Mouse (Mus musculus): ENCODE results near the gene Wnt9b. TPM values are rescaled to one million over a fixed set of nuclear protein-coding genes. Genes with fewer than 3 reads are reported as not detected.

The Wnt9b gene
- polyA plus RNA-seq, 1 experiment from 2014 or later, result 0.19 TPM

DNA sequence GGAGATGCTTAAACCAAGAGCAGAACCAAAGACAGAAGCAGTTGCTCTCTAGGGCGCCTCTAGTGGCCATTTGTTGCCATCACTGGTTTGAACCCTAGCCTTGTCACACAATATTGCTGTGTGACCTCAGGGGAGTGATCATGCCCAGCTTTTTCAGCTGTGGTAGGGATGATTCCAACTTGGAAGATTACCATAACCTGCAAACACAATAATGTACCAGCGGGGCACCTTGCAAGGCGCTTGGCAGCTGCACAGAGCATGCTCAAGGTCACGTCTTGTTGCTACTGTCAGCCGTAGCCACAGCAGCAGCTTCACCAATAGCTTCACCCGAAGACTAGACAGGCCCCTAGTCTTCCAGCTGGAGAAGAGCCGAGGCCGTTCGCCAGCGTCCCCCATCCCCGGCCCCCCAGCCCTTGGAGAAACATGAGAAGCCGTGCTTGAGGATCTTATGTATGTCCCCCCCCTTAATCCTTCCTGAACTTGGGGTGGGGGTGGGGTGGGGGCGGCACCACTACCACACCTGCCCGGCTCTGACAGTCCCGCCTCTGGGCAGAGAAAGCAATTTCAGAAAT lies 28.1 kb downstream of the Wnt9b start:
- H3K4me1 ChIP-seq (replicated peaks; ENCODE audit: control insufficient read depth, insufficient read depth, low read length), result peaks cover 2% of the 10 kb centered on the region
- no peaks in the 10 kb centered on the region; the same call in 1 of the 2 replicates for H3K27me3 ChIP-seq (replicated peaks; ENCODE audit: control insufficient read depth, insufficient read depth, low read length)
- ATAC-seq (replicated peaks; ENCODE audit: low FRiP score) (no peak), DNase-seq (ENCODE audit: low spot score) (no peak)
- H3K9ac ChIP-seq (ENCODE audit: low read depth, low read length), result no peak overlapping the region
- H3K4me2 ChIP-seq, result peak overlapping the region; percentile 25
- 35% methylated on average over 15 of the region's 15 CpGs for WGBS
- H3K36me3 ChIP-seq (ENCODE audit: control insufficient read depth, insufficient read depth, low read length), result no peaks in the 10 kb centered on the region
- no peak overlapping the region for H3K27ac ChIP-seq (ENCODE audit: low read depth, low read length)
- no peaks in the 10 kb centered on the region for H3K9me3 ChIP-seq (ENCODE audit: control insufficient read depth, low read length)
- H3K4me3 ChIP-seq (ENCODE audit: low read depth, low read length), result no peak overlapping the region

- H3K9ac ChIP-seq (ENCODE audit: low read depth, low read length), result no peak overlapping the region
- H3K4me2 ChIP-seq, result no peak overlapping the region
- WGBS, result 80% methylated on average over 5 of the region's 5 CpGs
- no peaks in the 10 kb centered on the region for H3K36me3 ChIP-seq (ENCODE audit: control insufficient read depth, insufficient read depth, low read length)
- no peaks in the 10 kb centered on the region; the same call in 1 of the 2 replicates for H3K27me3 ChIP-seq (replicated peaks; ENCODE audit: control insufficient read depth, insufficient read depth, low read length)
- H3K9me3 ChIP-seq (ENCODE audit: control insufficient read depth, low read length), result no peaks in the 10 kb centered on the region
- no peak overlapping the region for H3K27ac ChIP-seq (ENCODE audit: low read depth, low read length)
- H3K4me1 ChIP-seq (replicated peaks; ENCODE audit: control insufficient read depth, insufficient read depth, low read length), result peaks cover 2% of the 10 kb centered on the region
- ATAC-seq (replicated peaks; ENCODE audit: low FRiP score), result no peak
- no peak overlapping the region for H3K4me3 ChIP-seq (ENCODE audit: low read depth, low read length)
- no peak for DNase-seq (ENCODE audit: low spot score)
Observed at GRCm38 (mm10) chr11:103719436-103719835, 30.2 kb downstream of the Wnt9b start.

DNA sequence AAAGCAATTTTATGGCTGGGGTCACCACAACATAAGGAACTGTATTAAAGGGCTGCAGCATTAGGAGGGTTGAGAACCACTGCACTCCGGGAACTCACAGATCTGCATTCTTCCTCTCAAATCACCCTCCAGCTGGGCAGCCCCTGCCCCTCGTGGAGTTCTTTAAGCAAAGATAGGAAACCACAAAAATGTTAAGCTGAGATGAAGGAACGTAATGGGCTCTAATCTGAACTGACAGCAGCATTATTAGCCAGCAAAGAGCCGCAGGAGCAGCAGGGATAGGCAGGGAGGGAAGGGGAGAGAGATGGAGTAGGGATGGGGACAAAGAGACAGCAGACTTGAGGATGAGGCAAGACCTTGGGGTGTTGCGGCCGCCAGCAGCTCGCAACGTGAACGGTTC lies 32.6 kb downstream of the Wnt9b start:
- H3K4me2 ChIP-seq, result no peak overlapping the region
- no peaks in the 10 kb centered on the region for H3K9me3 ChIP-seq (ENCODE audit: control insufficient read depth, low read length)
- DNase-seq (ENCODE audit: low spot score), result no peak
- no peaks in the 10 kb centered on the region for H3K36me3 ChIP-seq (ENCODE audit: control insufficient read depth, insufficient read depth, low read length)
- H3K9ac ChIP-seq (ENCODE audit: low read depth, low read length), result no peak overlapping the region
- no peak overlapping the region for H3K27ac ChIP-seq (ENCODE audit: low read depth, low read length)
- ATAC-seq (replicated peaks; ENCODE audit: low FRiP score), result no peak
- 31% methylated on average over 9 of the region's 9 CpGs for WGBS
- no peak overlapping the region for H3K4me3 ChIP-seq (ENCODE audit: low read depth, low read length)
- peaks cover 2% of the 10 kb centered on the region; the same call in 1 of the 2 replicates for H3K27me3 ChIP-seq (replicated peaks; ENCODE audit: control insufficient read depth, insufficient read depth, low read length)
- peaks cover 2% of the 10 kb centered on the region for H3K4me1 ChIP-seq (replicated peaks; ENCODE audit: control insufficient read depth, insufficient read depth, low read length)

- H3K4me1 ChIP-seq (replicated peaks; ENCODE audit: control insufficient read depth, insufficient read depth, low read length), result no peaks in the 10 kb centered on the region
- H3K9me3 ChIP-seq (ENCODE audit: control insufficient read depth, low read length), result no peaks in the 10 kb centered on the region
- DNase-seq (ENCODE audit: low spot score) (no peak), ATAC-seq (replicated peaks; ENCODE audit: low FRiP score) (no peak)
- H3K4me2 ChIP-seq, result no peak overlapping the region
- H3K4me3 ChIP-seq (ENCODE audit: low read depth, low read length), result no peak overlapping the region
- no peak overlapping the region for H3K27ac ChIP-seq (ENCODE audit: low read depth, low read length)
- H3K36me3 ChIP-seq (ENCODE audit: control insufficient read depth, insufficient read depth, low read length), result no peaks in the 10 kb centered on the region
- H3K27me3 ChIP-seq (replicated peaks; ENCODE audit: control insufficient read depth, insufficient read depth, low read length), result 0 out of 2 replicates have a peak, but pooled peaks cover 2% of the 10 kb centered on the region
- H3K9ac ChIP-seq (ENCODE audit: low read depth, low read length), result no peak overlapping the region
- 74% methylated on average over 2 of the region's 2 CpGs for WGBS
Observed at GRCm38 (mm10) chr11:103714074-103714473, 35.5 kb downstream of the Wnt9b start.

- WGBS, result 52% methylated on average over 28 of the region's 28 CpGs
- no peak overlapping the region for H3K4me3 ChIP-seq (ENCODE audit: low read depth, low read length)
- no peaks in the 10 kb centered on the region for H3K9me3 ChIP-seq (ENCODE audit: control insufficient read depth, low read length)
- 0 out of 2 replicates have a peak, but pooled peaks cover 2% of the 10 kb centered on the region for H3K27me3 ChIP-seq (replicated peaks; ENCODE audit: control insufficient read depth, insufficient read depth, low read length)
- ATAC-seq (replicated peaks; ENCODE audit: low FRiP score), result no peak
- no peaks in the 10 kb centered on the region for H3K4me1 ChIP-seq (replicated peaks; ENCODE audit: control insufficient read depth, insufficient read depth, low read length)
- no peak overlapping the region for H3K4me2 ChIP-seq
- no peaks in the 10 kb centered on the region for H3K36me3 ChIP-seq (ENCODE audit: control insufficient read depth, insufficient read depth, low read length)
- no peak for DNase-seq (ENCODE audit: low spot score)
- no peak overlapping the region for H3K27ac ChIP-seq (ENCODE audit: low read depth, low read length)
- H3K9ac ChIP-seq (ENCODE audit: low read depth, low read length), result no peak overlapping the region
Observed at GRCm38 (mm10) chr11:103711851-103712587, 37.6 kb downstream of the Wnt9b start.

- no peak overlapping the region for H3K9ac ChIP-seq (ENCODE audit: low read depth, low read length)
Observed at GRCm38 (mm10) chr11:103709982-103710381, 39.6 kb downstream of the Wnt9b start.

DNA sequence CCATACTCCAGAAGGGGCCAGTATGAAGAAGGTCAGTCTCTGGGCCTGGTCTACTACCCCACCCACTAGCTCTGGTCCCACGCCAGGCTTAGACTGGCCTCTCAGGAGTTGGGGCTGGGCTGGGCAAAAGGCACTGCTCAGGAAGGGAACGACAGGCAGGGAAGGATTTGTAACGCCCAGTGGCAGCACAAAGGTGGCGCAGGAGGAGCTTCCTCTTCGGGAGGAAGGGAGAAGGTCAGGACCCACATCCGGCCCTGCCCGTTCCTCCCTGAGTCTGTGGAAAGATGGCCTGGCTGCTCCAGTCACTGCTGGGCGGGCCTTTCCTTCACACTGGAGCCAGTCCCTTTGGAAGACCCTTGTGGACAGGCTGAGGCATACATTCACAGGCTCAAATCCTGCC lies 42.6 kb downstream of the Wnt9b start:
- Histone ChIP-seq H3K4me1 (replicated peaks; ENCODE audit: control insufficient read depth, insufficient read depth, low read length) (no peaks in the 10 kb centered on the region), H3K27me3 (replicated peaks; ENCODE audit: control insufficient read depth, insufficient read depth, low read length) (no peaks in the 10 kb centered on the region), H3K9ac (ENCODE audit: low read depth, low read length) (no peak overlapping the region), H3K4me2 (no peak overlapping the region), H3K4me3 (ENCODE audit: low read depth, low read length) (no peak overlapping the region), H3K9me3 (ENCODE audit: control insufficient read depth, low read length) (no peaks in the 10 kb centered on the region), H3K27ac (ENCODE audit: low read depth, low read length) (no peak overlapping the region), H3K36me3 (ENCODE audit: control insufficient read depth, insufficient read depth, low read length) (0 out of 2 replicates have a peak, but pooled peaks cover 2% of the 10 kb centered on the region)
- no peak for ATAC-seq (replicated peaks; ENCODE audit: low FRiP score)
- DNase-seq (ENCODE audit: low spot score), result no peak
- 43% methylated on average over 8 of the region's 8 CpGs for WGBS

More at GRCm38 (mm10) chr11:103709982-103710381, 39.6 kb downstream of the Wnt9b start:
- Histone ChIP-seq H3K27me3 (replicated peaks; ENCODE audit: control insufficient read depth, insufficient read depth, low read length) (0 out of 2 replicates have a peak, but pooled peaks cover 2% of the 10 kb centered on the region), H3K36me3 (ENCODE audit: control insufficient read depth, insufficient read depth, low read length) (no peaks in the 10 kb centered on the region), H3K4me1 (replicated peaks; ENCODE audit: control insufficient read depth, insufficient read depth, low read length) (no peaks in the 10 kb centered on the region), H3K4me3 (ENCODE audit: low read depth, low read length) (no peak overlapping the region), H3K9me3 (ENCODE audit: control insufficient read depth, low read length) (no peaks in the 10 kb centered on the region), H3K27ac (ENCODE audit: low read depth, low read length) (no peak overlapping the region), H3K4me2 (no peak overlapping the region)
- no peak for ATAC-seq (replicated peaks; ENCODE audit: low FRiP score)
- WGBS, result 75% methylated on average over 1 of the region's 1 CpGs
- no peak for DNase-seq (ENCODE audit: low spot score)

DNA sequence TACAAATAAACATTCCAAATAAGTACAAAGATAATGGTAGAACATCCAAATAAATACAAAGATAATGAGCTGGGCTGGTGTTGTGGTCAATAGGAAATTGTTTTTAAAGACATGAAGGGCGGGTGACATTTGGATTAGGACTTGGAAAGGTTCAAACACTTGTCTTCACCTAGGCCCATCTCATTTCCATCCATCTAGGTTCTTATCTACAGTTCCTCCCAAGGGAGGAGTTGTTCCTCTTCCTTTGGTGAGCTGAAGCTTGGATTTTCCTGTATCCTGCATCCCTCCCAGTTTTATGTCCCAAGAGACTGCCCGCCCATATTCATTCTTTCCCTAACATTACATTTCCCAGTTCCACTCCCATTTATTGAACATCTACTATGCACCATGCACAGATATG lies 51.4 kb downstream of the Wnt9b start:
- Histone ChIP-seq H3K9ac (ENCODE audit: low read depth, low read length) (peak overlapping the region; percentile 91), H3K27me3 (replicated peaks; ENCODE audit: control insufficient read depth, insufficient read depth, low read length) (no peaks in the 10 kb centered on the region), H3K36me3 (ENCODE audit: control insufficient read depth, insufficient read depth, low read length) (0 out of 2 replicates have a peak, but pooled peaks cover 2% of the 10 kb centered on the region), H3K4me1 (replicated peaks; ENCODE audit: control insufficient read depth, insufficient read depth, low read length) (peaks cover 3% of the 10 kb centered on the region; the same call in 1 of the 2 replicates), H3K4me2 (peak overlapping the region; percentile 62), H3K9me3 (ENCODE audit: control insufficient read depth, low read length) (no peaks in the 10 kb centered on the region), H3K4me3 (ENCODE audit: low read depth, low read length) (peak overlapping the region; percentile 96), H3K27ac (ENCODE audit: low read depth, low read length) (peak overlapping the region; percentile 92)
- ATAC-seq (replicated peaks; ENCODE audit: low FRiP score), result no peak
- no peak for DNase-seq (ENCODE audit: low spot score)
- WGBS, result 90% methylated on average over 2 of the region's 2 CpGs

All from liver, embryonic 11.5 days (tissue).